In genomic region chr12:70050699-70051098, GRCm38 (mm10) we compare ENCODE assay signal across 13 mouse cellular contexts.
DNase-seq lines count a peak whose midpoint lies in the region.
"Had no signal": no experiment of that assay in that cellular context is flagged by ENCODE, and none has a peak within 500 bp of the region (broad histone marks: within the 10 kb centered on the region; RNA-seq: fewer than 3 reads in every experiment).

No protein-coding gene starts in this region.

- peaks cover 63% of the 10 kb centered on the region for H3K36me3 ChIP-seq in heart, embryonic 10.5 days

- H3K27me3 ChIP-seq in heart, embryonic 10.5 days (ENCODE audit: insufficient read depth, poor library complexity, severe bottlenecking) = no peaks in the 10 kb centered on the region
- H3K27me3 ChIP-seq: intestine, embryonic 15.5 days; Patski had no signal

- peak; percentile 68 to 83 for DNase-seq in heart, adult 18-20 months
- DNase-seq in heart, embryonic 10.5 days (ENCODE audit: low spot score) = no peak
- DNase-seq in heart, postnatal 10 days = peak; percentile 49 to 62
- DNase-seq in kidney, postnatal 25 days = peak; percentile 47 to 67
- DNase-seq in mesoderm, embryonic 11.5 days (ENCODE audit: low read depth, low spot score) = peak; percentile 11
- DNase-seq in frontal cortex, postnatal 25 days (ENCODE audit: low spot score in 2 of 2) = no peak
- DNase-seq in urinary bladder, adult 2 months (ENCODE audit: low spot score) = no peak
- DNase-seq in urinary bladder, postnatal 10 days (ENCODE audit: low spot score) = no peak
- DNase-seq: adrenal gland, postnatal 25 days; cerebellum, postnatal 25 days; thymus, postnatal 25 days had no signal

- H3K9me3 ChIP-seq in heart, embryonic 10.5 days = no peaks in the 10 kb centered on the region
- H3K9me3 ChIP-seq: intestine, embryonic 15.5 days had no signal

- WGBS in heart, embryonic 10.5 days = 60% methylated on average over 7 of the region's 7 CpGs

- no peak overlapping the region for H3K4me3 ChIP-seq in heart, embryonic 10.5 days
- H3K4me3 ChIP-seq: intestine, embryonic 15.5 days had no signal

- intact Hi-C loops in heart, postnatal 10 days (cut with DNase I) = loop anchor here (10.0 kb wide), 1 partner anchor 66 kb away; the partner anchor contains the start of gene Sav1

- H3K27ac ChIP-seq in heart, embryonic 10.5 days = no peak overlapping the region
- H3K27ac ChIP-seq: intestine, embryonic 15.5 days had no signal

- peaks cover 6% of the 10 kb centered on the region; the same call in 1 of the 2 replicates for H3K4me1 ChIP-seq in heart, embryonic 10.5 days
- H3K4me1 ChIP-seq: intestine, embryonic 15.5 days had no signal

Comparison
In these comparisons a context has a peak if more than half of its experiments do, and no peak if none do; other contexts are left out.
1. DNase-seq: peak in heart, adult 18-20 months (2 of 2), heart, postnatal 10 days (2 of 2), kidney, postnatal 25 days (2 of 2) and mesoderm, embryonic 11.5 days (single experiment); none in heart, embryonic 10.5 days (single experiment), frontal cortex, postnatal 25 days (0 of 2), urinary bladder, adult 2 months (single experiment) and urinary bladder, postnatal 10 days (single experiment).